ENCODE assay signal across 8 mouse cellular contexts in the genomic region with DNA sequence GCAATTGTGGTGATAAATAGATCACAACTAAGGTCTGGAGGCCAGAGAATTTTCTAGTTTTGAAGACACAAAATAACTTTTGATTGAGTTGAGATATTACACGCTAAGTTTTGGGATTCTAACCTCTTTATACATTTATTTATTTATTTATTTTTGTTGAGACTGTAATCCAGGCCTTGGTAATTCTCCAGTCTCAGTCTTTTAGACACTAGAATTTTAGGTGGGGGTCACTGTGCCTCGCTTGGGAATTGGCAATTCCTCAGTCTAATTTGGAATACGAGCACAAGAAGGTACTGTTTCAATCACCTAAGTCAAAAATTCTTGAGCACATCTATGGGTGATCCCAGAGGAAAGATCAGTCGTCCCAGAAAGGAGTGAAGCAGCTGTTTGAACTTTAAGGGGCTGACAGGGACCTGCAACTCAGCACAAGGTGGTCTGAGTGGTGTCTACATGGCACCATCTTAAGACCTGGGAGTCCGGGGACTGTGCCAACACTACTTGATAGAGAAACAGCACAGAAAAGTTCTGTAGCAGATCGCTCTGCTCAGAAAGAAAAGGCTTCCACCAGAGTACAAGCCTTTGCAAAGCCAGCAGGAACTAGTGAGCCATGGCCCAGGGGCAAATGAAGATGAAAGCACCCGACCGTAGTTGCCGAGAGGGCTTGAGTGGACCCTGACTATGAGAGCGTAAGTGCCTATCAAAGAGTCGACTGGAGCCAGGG. TPM values are rescaled to one million over a fixed set of nuclear protein-coding genes. Genes with fewer than 3 reads are reported as not detected.
DNase-seq lines count a peak whose midpoint lies in the region; ATAC-seq and TF ChIP-seq lines count a peak whose summit lies in the region.

No protein-coding gene starts in this region.

- POLR2A ChIA-PET in Patski (lab: Charles Lee): no interaction called here

- TF ChIP-seq CTCF in Patski (IDR thresholded peaks at IDR 0.05): no peak

- WGBS in embryonic facial prominence, embryonic 14.5 days: 33% methylated on average over 11 of the region's 11 CpGs
- WGBS in hindbrain, embryonic 11.5 days: 38% methylated on average over 11 of the region's 11 CpGs
- WGBS in liver, embryonic 13.5 days (ENCODE audit: insufficient replicate concordance): 32% methylated on average over 11 of the region's 11 CpGs
- WGBS in neural tube, embryonic 13.5 days: 36% methylated on average over 11 of the region's 11 CpGs

- in situ Hi-C loops in Patski (cut with MboI; ENCODE audit: low pct_unique_long_range_greater_than_20kb): no loop called here

- peak; percentile 4 for DNase-seq in gastrocnemius, postnatal 10 days
- no peak for DNase-seq in gastrocnemius, postnatal 4 days (ENCODE audit: low spot score in 2 of 2)
- DNase-seq in Patski (ENCODE audit: low read depth, low spot score): no peak
- DNase-seq in embryonic facial prominence, embryonic 14.5 days (ENCODE audit: low spot score): no peak
- peak; percentile 48 for DNase-seq in hindbrain, embryonic 11.5 days (ENCODE audit: low spot score)
- no peak for DNase-seq in liver, embryonic 13.5 days
- DNase-seq in left cerebral cortex, adult 11 months (ENCODE audit: low spot score): no peak

- H3K4me3 ChIP-seq in embryonic facial prominence, embryonic 14.5 days (ENCODE audit: low read depth, low read length): peak overlapping the region; percentile 89
- H3K4me3 ChIP-seq in hindbrain, embryonic 11.5 days (ENCODE audit: low read depth, low read length): peak overlapping the region; percentile 71
- peak overlapping the region; percentile 80 for H3K4me3 ChIP-seq in liver, embryonic 13.5 days (replicated peaks)
- peak overlapping the region; percentile 85 for H3K4me3 ChIP-seq in neural tube, embryonic 13.5 days

- ATAC-seq in Patski: peak; percentile 48
- ATAC-seq in embryonic facial prominence, embryonic 14.5 days (ENCODE audit: low read depth): peak; percentile 26
- ATAC-seq in hindbrain, embryonic 11.5 days (ENCODE audit: low FRiP score): peak; percentile 48
- peak; percentile 72 for ATAC-seq in liver, embryonic 13.5 days (ENCODE audit: low read depth)
- peak; percentile 62 for ATAC-seq in neural tube, embryonic 13.5 days (ENCODE audit: low read depth)

- H3K36me3 ChIP-seq in embryonic facial prominence, embryonic 14.5 days (ENCODE audit: control insufficient read depth, insufficient read depth, low read length): peaks cover 6% of the 10 kb centered on the region; the same call in 1 of the 2 replicates
- H3K36me3 ChIP-seq in hindbrain, embryonic 11.5 days (ENCODE audit: control insufficient read depth, insufficient read depth, low read length): 0 out of 2 replicates have a peak, but pooled peaks cover 3% of the 10 kb centered on the region
- peaks cover 21% of the 10 kb centered on the region for H3K36me3 ChIP-seq in liver, embryonic 13.5 days
- H3K36me3 ChIP-seq in neural tube, embryonic 13.5 days: peaks cover 20% of the 10 kb centered on the region

- no peaks in the 10 kb centered on the region for H3K9me3 ChIP-seq in embryonic facial prominence, embryonic 14.5 days (ENCODE audit: control insufficient read depth, low read length)
- no peaks in the 10 kb centered on the region for H3K9me3 ChIP-seq in hindbrain, embryonic 11.5 days (ENCODE audit: control insufficient read depth, low read length)
- no peaks in the 10 kb centered on the region for H3K9me3 ChIP-seq in liver, embryonic 13.5 days (replicated peaks)
- no peaks in the 10 kb centered on the region for H3K9me3 ChIP-seq in neural tube, embryonic 13.5 days

- CTCF ChIA-PET in Patski (lab: Charles Lee): no interaction called here

- peaks cover 5% of the 10 kb centered on the region for H3K4me1 ChIP-seq in embryonic facial prominence, embryonic 14.5 days (ENCODE audit: control insufficient read depth, insufficient read depth, low read length)
- H3K4me1 ChIP-seq in hindbrain, embryonic 11.5 days (replicated peaks; ENCODE audit: control insufficient read depth, insufficient read depth, low read length): no peaks in the 10 kb centered on the region
- H3K4me1 ChIP-seq in liver, embryonic 13.5 days (replicated peaks): peaks cover 18% of the 10 kb centered on the region
- H3K4me1 ChIP-seq in neural tube, embryonic 13.5 days (replicated peaks): peaks cover 18% of the 10 kb centered on the region

- H3K27me3 ChIP-seq in Patski: no peaks in the 10 kb centered on the region
- H3K27me3 ChIP-seq in embryonic facial prominence, embryonic 14.5 days (replicated peaks; ENCODE audit: control insufficient read depth, insufficient read depth, low read length): no peaks in the 10 kb centered on the region
- H3K27me3 ChIP-seq in hindbrain, embryonic 11.5 days (ENCODE audit: control insufficient read depth, insufficient read depth, low read length): no peaks in the 10 kb centered on the region
- no peaks in the 10 kb centered on the region for H3K27me3 ChIP-seq in liver, embryonic 13.5 days
- H3K27me3 ChIP-seq in neural tube, embryonic 13.5 days: no peaks in the 10 kb centered on the region

- H3K27ac ChIP-seq in embryonic facial prominence, embryonic 14.5 days (replicated peaks; ENCODE audit: low read depth, low read length): peak overlapping the region; percentile 72
- no peak overlapping the region for H3K27ac ChIP-seq in hindbrain, embryonic 11.5 days (ENCODE audit: low read depth, low read length)
- peak overlapping the region; percentile 11 for H3K27ac ChIP-seq in liver, embryonic 13.5 days
- 0 out of 2 replicates have a peak overlapping the region, but pooled peaks have one; percentile 61 for H3K27ac ChIP-seq in neural tube, embryonic 13.5 days (replicated peaks)

- peak overlapping the region; percentile 64 for H3K4me2 ChIP-seq in embryonic facial prominence, embryonic 14.5 days (ENCODE audit: low read depth, low read length)
- peak overlapping the region; percentile 88 for H3K4me2 ChIP-seq in hindbrain, embryonic 11.5 days (replicated peaks; ENCODE audit: low read depth, low read length)
- peak overlapping the region; percentile 74 for H3K4me2 ChIP-seq in liver, embryonic 13.5 days
- peak overlapping the region; percentile 78 for H3K4me2 ChIP-seq in neural tube, embryonic 13.5 days

- H3K9ac ChIP-seq in embryonic facial prominence, embryonic 14.5 days (ENCODE audit: low read depth, low read length): peak overlapping the region; percentile 71
- peak overlapping the region; percentile 75 for H3K9ac ChIP-seq in hindbrain, embryonic 11.5 days (ENCODE audit: low read depth, low read length)
- H3K9ac ChIP-seq in liver, embryonic 13.5 days: peak overlapping the region; percentile 74
- H3K9ac ChIP-seq in neural tube, embryonic 13.5 days: peak overlapping the region; percentile 84

RNA-seq across cellular contexts. Expression of a gene that starts 0.8 kb away (rescaled TPM):
- total RNA-seq in gastrocnemius, postnatal 10 days (2021): 1 to 10 TPM; 7.6 to 9.6 TPM
- 10 to 100 TPM; 10.1 to 11.2 TPM for total RNA-seq in gastrocnemius, postnatal 4 days (2021)
- 18.6 TPM for polyA plus RNA-seq in Patski (2021)
- polyA plus RNA-seq in embryonic facial prominence, embryonic 14.5 days (2014; fragmentation: Nextera tagmentation; extraction: Ambion mirVana): 19.3 and 23.3 TPM in 2 replicates
- polyA plus RNA-seq in hindbrain, embryonic 11.5 days (2014; fragmentation: Nextera tagmentation; extraction: Ambion mirVana): 28.1 and 31.2 TPM in 2 replicates
- 18.1 and 22.4 TPM in 2 replicates for polyA plus RNA-seq in liver, embryonic 13.5 days (2015; fragmentation: Nextera tagmentation; extraction: Ambion mirVana)
- polyA plus RNA-seq in neural tube, embryonic 13.5 days (2015; fragmentation: Nextera tagmentation; extraction: Ambion mirVana): 21.9 and 25.3 TPM in 2 replicates

RNA-seq across cellular contexts. Expression of a gene that starts 18.3 kb away (rescaled TPM):
- total RNA-seq in gastrocnemius, postnatal 10 days (2021): not detected
- total RNA-seq in gastrocnemius, postnatal 4 days (2021): under 1 TPM; 0.37 to 0.70 TPM
- not detected for polyA plus RNA-seq in Patski (2021)
- polyA plus RNA-seq in embryonic facial prominence, embryonic 14.5 days (2014; fragmentation: Nextera tagmentation; extraction: Ambion mirVana): 2.7 and 3.9 TPM in 2 replicates
- polyA plus RNA-seq in hindbrain, embryonic 11.5 days (2014; fragmentation: Nextera tagmentation; extraction: Ambion mirVana): 0.43 and 1.0 TPM in 2 replicates
- not detected in 2 replicates for polyA plus RNA-seq in liver, embryonic 13.5 days (2015; fragmentation: Nextera tagmentation; extraction: Ambion mirVana)
- 0.32 and 0.83 TPM in 2 replicates for polyA plus RNA-seq in neural tube, embryonic 13.5 days (2015; fragmentation: Nextera tagmentation; extraction: Ambion mirVana)

Comparison
In these comparisons a context has a peak if more than half of its experiments do, and no peak if none do; other contexts are left out.
1. DNase-seq: peak in gastrocnemius, postnatal 10 days (single experiment) and hindbrain, embryonic 11.5 days (single experiment); none in gastrocnemius, postnatal 4 days (0 of 2), Patski (single experiment), embryonic facial prominence, embryonic 14.5 days (single experiment), liver, embryonic 13.5 days (single experiment) and left cerebral cortex, adult 11 months (single experiment).
2. Peak in every context shown above with its lines, with median percentiles within 50 percentile points of each other: ATAC-seq, H3K4me2 ChIP-seq, H3K4me3 ChIP-seq and H3K9ac ChIP-seq.